In genomic region chr15:77192154-77192935, GRCm38 (mm10) we compare ENCODE assay signal across 8 mouse cellular contexts.
DNase-seq lines count a peak whose midpoint lies in the region; ATAC-seq lines count a peak whose summit lies in the region.

No protein-coding gene starts in this region.

- peak; percentile 83 for DNase-seq in heart, adult 11 months
- DNase-seq in heart, postnatal 36 days: no peak
- peak; percentile 64 for DNase-seq in right cerebral cortex, adult 18-20 months
- no peak for DNase-seq in right cerebral cortex, postnatal 14 days
- DNase-seq in telencephalon, adult 2 months (ENCODE audit: low read depth, low spot score): peak; percentile 65
- DNase-seq in spleen, adult 18-20 months: no peak
- DNase-seq in spleen, postnatal 36 days (ENCODE audit: low spot score in 2 of 2): no peak

- no peak for ATAC-seq in heart, embryonic 16.5 days (replicated peaks; ENCODE audit: extremely low read depth, insufficient read depth, low FRiP score)

- H3K4me3 ChIP-seq in heart, embryonic 16.5 days (ENCODE audit: low read length): no peak overlapping the region

- intact Hi-C loops in heart, postnatal 36 days (cut with DNase I): no loop called here

- peak overlapping the region; percentile 28 for H3K27ac ChIP-seq in heart, embryonic 16.5 days (ENCODE audit: low read length)

- H3K9ac ChIP-seq in heart, embryonic 16.5 days (ENCODE audit: low read length): peak overlapping the region; percentile 54

- H3K36me3 ChIP-seq in heart, embryonic 16.5 days (ENCODE audit: control insufficient read depth, insufficient read depth): no peaks in the 10 kb centered on the region

- WGBS in heart, embryonic 16.5 days: 46% methylated on average over 14 of the region's 14 CpGs

- peak overlapping the region; percentile 21; the same call in 1 of the 2 replicates for H3K4me2 ChIP-seq in heart, embryonic 16.5 days (ENCODE audit: low read depth, low read length)

- H3K4me1 ChIP-seq in heart, embryonic 16.5 days (ENCODE audit: control insufficient read depth, insufficient read depth, low read length): peaks cover 35% of the 10 kb centered on the region

- H3K9me3 ChIP-seq in heart, embryonic 16.5 days (replicated peaks; ENCODE audit: control insufficient read depth, low read length): no peaks in the 10 kb centered on the region

- no peaks in the 10 kb centered on the region for H3K27me3 ChIP-seq in heart, embryonic 16.5 days (ENCODE audit: control insufficient read depth, insufficient read depth, low read length)

Comparison
In these comparisons a context has a peak if more than half of its experiments do, and no peak if none do; other contexts are left out.
1. DNase-seq: peak in heart, adult 11 months (single experiment), right cerebral cortex, adult 18-20 months (single experiment) and telencephalon, adult 2 months (single experiment); none in heart, postnatal 36 days (0 of 2), right cerebral cortex, postnatal 14 days (single experiment), spleen, adult 18-20 months (0 of 2) and spleen, postnatal 36 days (0 of 2).